Mouse (Mus musculus) bone marrow macrophage, adult 2 months (primary cell): ENCODE measurements at regions not wholly inside any gene's neighbourhood (a gene's known extent, or its start where the extent isn't known, plus 50 kb on each side); places are given as distances from the start of the nearest gene placed in this dataset.

Experiments
- H3K27ac ChIP-seq: 2 replicates; pipeline ENCODE4 v1.5.1; 2012; ENCODE audit warnings: low read depth, low read length; ENCODE audit not compliant: insufficient read depth
- H3K4me1 ChIP-seq: 2 replicates; pipeline ENCODE4 v1.6.1; 2012; ENCODE audit warnings: low read length; ENCODE audit not compliant: control insufficient read depth, insufficient read depth
- H3K4me3 ChIP-seq: 2 replicates; pipeline ENCODE4 v1.5.1; 2012; ENCODE audit warnings: mild to moderate bottlenecking, low read length, moderate library complexity; ENCODE audit not compliant: insufficient read depth
- CTCF ChIP-seq: IDR thresholded peaks from 2 replicates; pipeline ENCODE4 v1.5.1; 2012; ENCODE audit warnings: low read depth, mild to moderate bottlenecking, low read length, moderate library complexity
- POLR2A ChIP-seq: IDR thresholded peaks from 2 replicates; pipeline ENCODE4 v1.6.1; 2012; ENCODE audit warnings: mild to moderate bottlenecking, low read depth, low read length, borderline replicate concordance

GRCm38 (mm10) chr11:63345653-63346052, 216.9 kb downstream of the Pmp22 start:
- no peak for TF ChIP-seq POLR2A
- no peak for TF ChIP-seq CTCF
- Histone ChIP-seq H3K27ac (no peak overlapping the region), H3K4me3 (no peak overlapping the region), H3K4me1 (no peaks in the 10 kb centered on the region)

- H3K27ac ChIP-seq = no peak overlapping the region
- no peaks in the 10 kb centered on the region for H3K4me1 ChIP-seq
- TF ChIP-seq CTCF (no peak), POLR2A (no peak)
- no peak overlapping the region for H3K4me3 ChIP-seq
These were observed 221.4 kb downstream of the Pmp22 start for GRCm38 (mm10) chr11:63350123-63350696.

- H3K4me1 ChIP-seq = no peaks in the 10 kb centered on the region
- no peak overlapping the region for H3K27ac ChIP-seq
- TF ChIP-seq POLR2A (no peak), CTCF (no peak)
- no peak overlapping the region for H3K4me3 ChIP-seq
These were observed 223.2 kb downstream of the Pmp22 start for GRCm38 (mm10) chr11:63351999-63352398.

GRCm38 (mm10) chr11:63352990-63353389, 224.2 kb downstream of the Pmp22 start:
- H3K4me1 ChIP-seq = no peaks in the 10 kb centered on the region
- H3K4me3 ChIP-seq = no peak overlapping the region
- TF ChIP-seq POLR2A (no peak), CTCF (no peak)
- no peak overlapping the region for H3K27ac ChIP-seq

DNA sequence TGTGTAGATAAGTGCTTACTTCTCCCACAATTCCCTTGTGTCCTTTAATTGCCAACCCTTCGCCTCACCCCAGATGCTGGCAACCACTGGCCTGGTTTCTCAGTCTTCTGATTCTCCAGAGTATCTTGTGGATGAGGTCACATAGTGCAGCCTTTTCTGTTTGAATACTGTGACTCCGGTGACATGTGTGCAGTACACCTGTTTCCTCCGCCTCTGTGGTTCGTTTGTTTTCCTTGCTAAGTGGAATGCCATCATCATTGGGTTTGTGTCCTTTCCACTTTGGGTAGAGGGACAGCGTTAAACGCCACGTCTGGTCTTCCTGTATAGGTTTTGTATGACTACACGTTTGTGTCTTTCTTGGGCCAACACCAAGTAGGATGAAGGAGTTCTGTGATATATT, 224.9 kb downstream of the Pmp22 start:
- no peak overlapping the region for H3K27ac ChIP-seq
- no peaks in the 10 kb centered on the region for H3K4me1 ChIP-seq
- no peak for TF ChIP-seq POLR2A
- no peak for TF ChIP-seq CTCF
- no peak overlapping the region for H3K4me3 ChIP-seq

DNA sequence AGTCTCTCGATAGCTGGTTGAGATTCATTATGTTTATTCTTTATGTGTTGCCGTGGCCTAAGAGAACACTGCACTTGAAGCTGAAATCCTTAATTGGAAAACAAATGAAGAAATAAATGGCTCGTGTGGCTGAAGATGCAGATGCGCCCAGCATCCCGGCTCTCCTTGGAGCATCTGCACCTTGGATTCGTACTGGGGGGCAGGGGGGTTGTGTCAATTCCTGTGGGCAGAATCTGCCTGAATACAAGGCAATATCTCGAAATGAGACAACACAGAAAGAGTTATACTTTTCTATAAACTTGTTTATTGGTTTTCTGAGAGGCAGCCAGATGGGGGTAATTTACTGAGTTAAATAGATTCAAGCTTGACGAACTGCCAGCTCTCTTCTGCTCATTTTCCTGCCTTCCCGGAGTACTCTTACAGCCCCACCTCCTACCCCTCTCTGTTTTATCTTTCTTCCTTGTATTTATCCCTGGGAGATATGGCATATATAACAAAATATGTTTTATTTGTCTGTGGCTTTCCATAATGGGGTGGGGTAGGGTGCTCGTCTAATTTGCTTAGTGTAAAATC, 229.1 kb downstream of the Pmp22 start:
- H3K4me3 ChIP-seq = no peak overlapping the region
- no peak overlapping the region for H3K27ac ChIP-seq
- H3K4me1 ChIP-seq = no peaks in the 10 kb centered on the region
- no peak for TF ChIP-seq CTCF
- no peak for TF ChIP-seq POLR2A

- Histone ChIP-seq H3K27ac (no peak overlapping the region), H3K4me1 (no peaks in the 10 kb centered on the region), H3K4me3 (no peak overlapping the region)
- TF ChIP-seq CTCF (no peak), POLR2A (no peak)
These were observed 239.0 kb downstream of the Pmp22 start for GRCm38 (mm10) chr11:63367756-63368265.

- Histone ChIP-seq H3K27ac (no peak overlapping the region), H3K4me1 (no peaks in the 10 kb centered on the region), H3K4me3 (no peak overlapping the region)
- no peak for TF ChIP-seq POLR2A
- no peak for TF ChIP-seq CTCF
These were observed 240.7 kb downstream of the Pmp22 start for GRCm38 (mm10) chr11:63369475-63369874.

DNA sequence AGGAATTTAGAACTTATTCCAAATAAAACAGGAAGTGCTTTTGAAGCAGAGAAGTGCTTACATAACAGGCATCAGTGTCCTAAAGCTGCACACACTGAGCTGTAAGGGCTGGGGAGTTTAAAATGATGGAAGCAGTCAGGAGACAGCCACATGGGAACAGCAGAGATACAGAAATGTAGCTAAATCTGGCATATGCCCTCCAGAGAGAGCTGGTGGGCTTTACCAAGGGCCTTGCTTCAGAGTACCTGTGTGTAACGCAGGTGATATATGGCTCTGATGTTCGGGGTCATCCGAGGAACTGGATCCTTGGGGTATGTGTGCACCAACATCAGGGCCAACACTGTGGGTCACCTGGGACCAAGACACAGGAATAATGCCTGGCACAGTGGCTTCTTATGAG, 247.5 kb downstream of the Pmp22 start:
- Histone ChIP-seq H3K4me3 (no peak overlapping the region), H3K27ac (no peak overlapping the region), H3K4me1 (no peaks in the 10 kb centered on the region)
- TF ChIP-seq POLR2A (no peak), CTCF (no peak)

GRCm38 (mm10) chr11:63376991-63377390, 248.2 kb downstream of the Pmp22 start:
- no peak overlapping the region for H3K4me3 ChIP-seq
- H3K27ac ChIP-seq = no peak overlapping the region
- no peaks in the 10 kb centered on the region for H3K4me1 ChIP-seq
- TF ChIP-seq POLR2A = no peak
- no peak for TF ChIP-seq CTCF
